Mouse (Mus musculus): ENCODE data around the gene Catsperd.

DNA sequence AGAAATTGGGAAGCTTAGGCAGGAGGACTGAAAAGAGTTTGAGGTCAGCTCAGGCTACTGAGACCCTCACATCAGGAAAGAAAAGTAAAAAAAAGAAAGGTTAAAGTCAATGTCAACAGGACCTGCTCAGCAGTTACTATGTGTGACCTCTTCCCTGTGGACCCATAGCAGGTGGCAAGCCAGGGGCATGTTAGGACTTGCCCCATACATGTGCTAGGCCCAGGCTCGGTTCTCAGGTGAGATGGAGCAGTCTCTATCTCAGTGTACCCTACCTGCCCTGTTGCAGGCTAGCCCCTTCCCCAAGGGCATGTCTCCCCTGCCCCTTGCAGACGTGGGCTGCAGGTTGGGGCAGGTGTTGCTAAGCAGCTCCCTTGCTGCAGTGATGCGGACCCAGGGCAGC is 81.8 kb downstream of the Catsperd start:
- TF ChIP-seq CTCF (IDR thresholded peaks at IDR 0.05; ENCODE audit: low read depth): no peak
- no peak for TF ChIP-seq EP300 (IDR thresholded peaks at IDR 0.05; ENCODE audit: low read depth)
